Mouse (Mus musculus) heart, postnatal 14 days (tissue): ENCODE measurements around the gene Nr4a3. TPM values are rescaled to one million over a fixed set of nuclear protein-coding genes. Genes with fewer than 3 reads are reported as not detected.
A peak's percentile ranks its signal among the peaks of the same experiment; 100 is the strongest.

Source experiments
- DNase-seq, 2 experiments: peaks; one replicate each; pipeline ENCODE4 v3.0.0; 2021 to 2022
- intact Hi-C: fragments of 180-260 bp; cut with DNase I; formaldehyde crosslinking; loops from one replicate; pipeline ENCODE4 v1.15.1; 2025
- total RNA-seq, 2 experiments: library from RNA; stranded (reverse); gene quantifications; 2 replicates each; pipeline ENCODE4 v1.2.3; 2021

Gene Nr4a3
- total RNA-seq, 2 experiments from 2014 or later: 4.0 to 12.0 TPM

DNA sequence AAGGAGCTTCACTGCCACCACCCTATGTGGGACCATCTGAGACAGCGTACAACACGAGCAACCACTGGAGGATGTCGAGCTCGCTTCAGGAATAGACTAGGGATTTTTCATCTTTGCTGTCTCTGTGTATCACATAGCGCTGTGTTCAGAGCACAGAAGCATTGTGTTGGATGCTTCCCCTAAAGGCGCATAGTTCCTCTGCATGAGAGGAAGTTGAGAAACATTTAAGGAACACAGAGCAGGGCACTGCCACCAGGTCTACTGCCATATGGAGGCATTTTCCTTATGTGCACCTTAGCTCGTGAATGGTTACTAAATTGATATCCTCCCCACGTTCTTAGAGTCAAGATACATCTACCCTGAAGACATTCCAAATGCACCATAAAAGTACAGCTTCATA lies 55.3 kb downstream of the Nr4a3 start:
- no peak for DNase-seq
- intact Hi-C loops: no loop called here

DNA sequence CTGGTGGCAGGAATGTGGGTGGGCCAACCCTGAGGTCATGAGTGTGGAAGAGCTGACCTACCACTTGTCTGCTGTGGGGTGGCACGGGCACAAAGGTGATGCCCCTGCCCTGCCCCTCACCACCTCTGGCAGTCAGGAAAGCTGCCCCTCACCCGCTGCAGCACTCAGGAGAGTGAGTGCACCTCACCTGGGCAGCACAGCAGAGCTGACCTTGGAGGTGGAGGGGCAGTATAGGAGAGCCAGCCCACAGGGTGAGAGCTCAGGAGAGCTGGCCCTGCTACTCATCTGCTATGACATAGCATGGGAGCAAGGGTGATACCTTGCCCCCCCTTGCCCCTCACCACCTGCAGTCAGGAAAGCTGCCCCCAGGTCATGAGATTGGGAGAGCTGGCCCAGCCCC lies 57.0 kb downstream of the Nr4a3 start:
- DNase-seq: no peak
- intact Hi-C loops: no loop called here

DNA sequence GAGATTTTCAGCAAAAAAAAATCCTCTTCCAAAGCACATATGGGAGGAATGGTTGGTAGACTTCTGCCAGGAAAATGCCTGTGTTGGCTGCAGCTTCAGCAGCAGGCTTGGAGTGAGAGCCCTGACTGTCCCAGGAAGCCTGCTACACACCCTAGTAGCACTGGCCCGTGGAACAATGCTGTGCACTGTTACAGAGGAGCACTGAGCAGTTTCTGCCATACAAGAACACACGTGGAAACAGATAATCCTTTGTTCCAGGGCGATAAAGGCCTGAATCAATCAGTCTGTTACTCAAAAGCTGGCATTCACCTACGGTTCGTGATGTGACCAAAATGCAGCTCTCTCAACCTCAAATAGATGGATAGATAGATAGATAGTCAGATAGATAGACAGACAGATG lies 60.4 kb downstream of the Nr4a3 start:
- DNase-seq: no peak
- intact Hi-C loops: no loop called here

DNA sequence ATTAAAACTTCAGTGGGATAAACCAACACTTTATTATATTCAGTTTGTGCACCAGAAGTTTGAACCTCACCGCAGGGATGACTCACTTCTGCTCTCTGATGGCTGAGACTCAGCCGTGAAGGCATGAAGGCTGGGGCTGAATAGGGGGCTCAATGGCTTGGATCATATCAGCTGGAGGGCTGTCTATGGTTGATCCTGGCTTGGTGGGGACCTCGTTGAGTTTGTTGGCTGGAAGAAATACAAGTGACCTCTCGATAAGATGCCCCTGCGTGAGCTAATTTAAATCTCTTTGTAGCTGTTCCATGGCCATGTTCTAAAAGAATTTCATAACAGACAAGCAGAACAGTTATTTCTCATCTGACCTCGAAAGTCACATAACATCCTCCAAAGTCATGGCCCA lies 62.1 kb downstream of the Nr4a3 start:
- intact Hi-C loops: no loop called here

DNA sequence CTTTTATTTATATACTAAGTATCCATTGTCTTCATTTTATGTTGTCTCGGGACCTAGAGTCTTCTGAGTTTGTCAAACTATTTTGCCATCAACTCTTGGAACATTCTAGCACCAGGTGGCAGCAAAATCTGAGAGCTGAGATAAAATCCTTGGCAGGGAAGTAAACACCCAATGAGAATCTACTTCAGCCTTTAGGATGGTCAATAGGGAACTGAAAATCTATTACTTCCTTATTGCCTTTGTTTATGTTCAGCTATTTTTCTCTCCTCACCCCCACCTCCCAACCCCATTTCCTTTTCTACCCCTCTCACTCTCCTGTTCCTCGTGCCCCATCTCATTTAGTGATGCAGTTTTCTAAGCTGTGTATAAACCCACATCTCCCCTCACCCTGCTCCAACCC lies 63.6 kb downstream of the Nr4a3 start:
- intact Hi-C loops: no loop called here
- no peak for DNase-seq

More for the DNA sequence above, 62.1 kb downstream of the Nr4a3 start:
- DNase-seq: no peak

DNA sequence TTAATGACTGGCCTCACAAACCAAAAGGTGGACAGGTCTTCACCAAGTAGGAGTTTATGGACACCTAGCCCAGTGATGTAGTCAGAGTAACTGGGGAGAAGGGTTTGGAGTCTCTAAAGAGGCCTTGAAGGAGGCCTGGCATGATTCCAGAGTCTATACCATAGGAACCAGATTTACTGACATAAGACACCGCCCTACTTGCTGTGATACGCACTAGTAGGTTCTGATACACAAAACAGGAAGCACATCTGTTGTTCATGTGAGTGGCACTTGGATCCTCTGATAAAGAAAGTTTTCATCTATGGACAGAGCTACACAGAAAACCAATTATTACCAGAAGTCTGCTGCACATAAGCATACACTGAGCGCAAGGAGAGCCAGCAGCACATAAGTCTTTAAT lies 65.4 kb downstream of the Nr4a3 start:
- no peak for DNase-seq

DNA sequence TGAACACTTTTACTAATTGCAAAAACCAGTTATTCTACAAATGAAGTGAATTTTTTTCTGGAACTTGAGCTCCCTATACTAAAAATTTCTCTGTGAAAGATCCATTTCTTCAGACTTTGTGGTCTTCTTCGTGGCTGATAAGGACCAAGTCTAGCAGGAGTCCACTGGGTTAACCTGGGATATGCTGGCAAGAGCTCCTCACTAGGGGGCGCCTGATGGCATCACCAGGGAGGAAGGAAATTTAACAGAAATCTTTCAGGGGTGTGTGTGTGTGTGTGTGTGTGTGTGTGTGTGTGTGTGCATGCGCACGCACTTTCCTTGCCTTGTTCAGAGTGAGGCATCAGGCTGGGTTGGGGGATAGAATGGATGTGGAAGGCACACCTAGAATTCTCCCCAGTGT lies 71.2 kb downstream of the Nr4a3 start:
- intact Hi-C loops: no loop called here

More for the DNA sequence above, 65.4 kb downstream of the Nr4a3 start:
- intact Hi-C loops: no loop called here

DNA sequence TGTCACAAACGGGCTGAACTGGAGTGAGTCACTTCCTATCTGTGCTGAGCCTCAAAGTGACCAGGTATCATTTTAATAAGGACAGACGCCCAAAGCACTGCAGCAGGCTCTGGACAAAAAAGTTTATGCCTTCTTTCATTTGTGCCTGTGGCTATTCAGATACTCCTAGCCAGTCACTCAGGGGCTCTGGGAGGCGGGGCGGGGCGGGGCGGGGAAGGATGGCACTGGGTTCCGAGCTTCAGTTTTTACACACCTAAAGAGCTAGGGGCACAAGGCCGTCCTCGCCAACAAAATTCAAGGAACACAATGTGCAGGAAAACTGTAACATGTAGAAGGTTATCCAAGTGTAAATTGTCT lies 79.4 kb downstream of the Nr4a3 start:
- intact Hi-C loops: loop anchor here (2.0 kb wide), 1 partner anchor 78 kb away; no protein-coding TSS in a partner anchor
- DNase-seq: no peak

More for the DNA sequence above, 71.2 kb downstream of the Nr4a3 start:
- DNase-seq: peak; percentile 16 to 17

DNA sequence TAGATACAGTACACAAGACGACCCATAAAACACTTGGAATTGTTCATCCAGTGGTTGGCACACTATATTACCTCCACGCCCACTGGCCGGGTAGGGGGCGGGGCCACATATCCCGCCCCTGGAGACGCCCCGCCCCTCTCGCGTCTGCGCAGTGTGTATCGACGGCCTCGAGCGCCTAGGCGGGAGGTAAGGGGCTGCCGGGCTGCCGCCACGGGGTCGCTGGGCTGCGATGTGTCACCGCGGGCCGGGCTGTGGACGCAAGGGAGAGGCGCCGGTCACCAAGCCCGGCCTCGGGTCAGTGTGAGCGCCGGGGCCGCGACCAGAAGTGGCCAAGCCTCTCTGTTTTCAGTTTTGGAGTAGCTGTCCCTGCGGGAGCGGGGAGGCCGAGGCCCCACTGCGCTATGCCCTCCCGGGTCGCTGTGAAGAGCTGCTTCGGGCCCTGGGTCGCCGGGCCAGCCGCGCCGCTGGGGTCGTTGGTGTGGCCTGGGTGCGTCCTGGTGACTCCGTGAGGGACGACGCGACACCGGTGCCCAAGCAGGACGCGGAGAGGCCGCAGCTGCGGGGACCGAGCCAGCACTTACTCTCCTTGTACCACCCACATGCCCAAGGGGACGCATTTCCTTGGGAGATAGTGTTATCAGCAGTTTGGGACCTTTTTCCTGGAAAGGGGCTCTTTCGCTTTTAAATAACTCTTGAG lies 80.0 kb downstream of the Nr4a3 start, which contains the start of gene Stx17:
Gene Stx17 (plus strand): TSS at position 143 of the 697 bp plus-strand sequence.
- peak; percentile 88 to 89 for DNase-seq
- intact Hi-C loops: loop anchor here (2.0 kb wide), 1 partner anchor 78 kb away; no protein-coding TSS in a partner anchor

DNA sequence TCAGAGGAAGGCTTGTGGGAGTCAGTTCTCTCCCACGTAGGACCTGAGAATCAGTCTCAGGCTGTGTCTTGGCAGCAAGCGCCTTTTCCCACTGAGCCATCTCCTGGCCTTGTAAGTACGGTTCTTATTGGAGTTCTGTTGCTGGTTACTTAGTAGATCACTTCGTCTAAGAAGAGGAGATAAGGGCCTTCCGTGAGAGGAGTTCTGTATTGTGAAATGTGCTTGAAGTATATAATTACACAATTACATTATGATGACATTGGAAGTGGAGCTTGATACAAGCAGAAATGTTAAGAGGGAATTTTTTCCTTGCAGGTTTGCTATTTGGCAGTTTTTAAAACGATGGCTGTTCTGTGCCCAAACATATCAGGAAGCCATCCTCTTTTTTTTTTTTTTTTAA lies 85.4 kb downstream of the Nr4a3 start:
- DNase-seq: no peak
- intact Hi-C loops: no loop called here

DNA sequence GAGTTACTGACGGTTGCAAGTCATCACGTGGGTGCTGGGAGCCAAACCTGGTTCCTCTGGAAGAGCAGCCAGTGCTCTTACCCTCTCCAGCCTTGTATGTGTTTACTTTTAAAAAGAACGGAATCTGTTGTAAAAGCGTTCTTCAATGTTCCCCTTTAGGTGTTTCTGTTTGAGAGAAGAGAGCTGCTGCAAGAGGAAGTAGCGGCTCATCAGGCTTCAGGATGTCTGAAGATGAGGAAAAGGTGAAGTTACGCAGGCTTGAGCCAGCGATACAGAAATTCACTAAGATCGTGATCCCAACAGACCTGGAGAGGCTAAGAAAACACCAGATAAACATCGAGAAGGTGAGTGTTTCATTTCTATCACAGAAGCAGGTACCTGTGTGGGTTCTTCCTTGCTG lies 86.7 kb downstream of the Nr4a3 start:
- intact Hi-C loops: no loop called here
- DNase-seq: no peak

DNA sequence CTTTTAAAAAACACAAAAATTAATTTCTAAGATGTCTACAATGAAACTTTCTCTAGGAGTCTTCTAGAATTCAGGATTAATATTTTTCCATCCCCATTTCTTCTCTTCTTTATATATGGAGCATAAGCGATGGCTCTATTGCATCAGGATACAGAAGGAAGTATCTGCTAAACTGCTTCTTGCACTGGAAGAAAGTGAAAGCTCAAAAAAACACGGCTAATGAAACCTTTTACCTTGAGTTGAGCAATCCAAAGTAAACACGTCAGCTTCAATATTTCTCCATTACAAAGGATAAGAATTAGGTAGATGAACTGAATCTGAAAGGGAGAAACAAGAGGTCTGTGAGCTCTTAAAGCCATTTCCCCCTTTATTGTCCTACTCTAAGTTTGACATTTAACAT lies 87.8 kb downstream of the Nr4a3 start:
- no peak for DNase-seq
- intact Hi-C loops: no loop called here

Other genes starting within 250 kb of the Nr4a3 start
- gene Stx17, start 79.8 kb downstream of the Nr4a3 start, total RNA-seq: 10 to 100 TPM; 26.5 to 28.0 TPM
- 10 to 100 TPM; 29.8 to 33.8 TPM for gene Erp44, start 234.4 kb downstream of the Nr4a3 start, total RNA-seq
- 1 to 10 TPM; 3.7 to 4.2 TPM for gene Invs, start 234.6 kb downstream of the Nr4a3 start, total RNA-seq